Mouse (Mus musculus) CD4-positive, CD25-positive, alpha-beta regulatory T cell (primary cell): ENCODE results near the gene Znrf1. TPM values are rescaled to one million over a fixed set of nuclear protein-coding genes. Genes with fewer than 3 reads are reported as not detected.

Experiments used
- polyA plus RNA-seq: library from polyadenylated mRNA; unstranded; fragments of 100-300 nt; shearing (Covaris generic); gene quantifications from one replicate; pipeline ENCODE4 v1.2.1, GENCODE M21; 2017

Znrf1 gene
- polyA plus RNA-seq: 237 TPM

GRCm38 (mm10) chr8:111536031-111536977 is at the start of gene Znrf1:
TSS of gene Znrf1 (plus strand) at chr8:111536097.

GRCm38 (mm10) chr8:111521713-111522429 is 14.0 kb upstream of the Znrf1 start, which contains the start of gene Wdr59:
TSS of gene Wdr59 (minus strand) at chr8:111522092.

DNA sequence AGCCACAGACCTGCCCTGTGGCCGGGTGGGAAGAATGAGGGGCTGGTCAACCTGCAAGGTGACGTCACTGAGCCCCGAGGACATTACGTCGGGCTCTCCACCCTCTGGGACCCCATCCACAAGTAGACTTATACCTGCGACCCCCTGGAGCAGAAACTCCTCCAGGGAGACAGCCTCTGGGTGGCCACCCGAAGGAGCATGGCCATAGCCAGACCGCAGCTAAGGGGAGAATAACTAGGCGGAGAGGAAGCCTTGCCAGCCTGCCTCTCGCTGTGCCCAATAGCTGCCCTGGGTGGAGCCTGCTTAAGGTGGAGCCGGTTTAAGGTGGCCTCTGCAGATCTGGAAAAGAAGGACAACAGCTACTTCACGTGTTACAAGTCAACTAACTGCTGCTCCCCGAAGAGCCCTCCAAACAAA is 94.2 kb downstream of the Znrf1 start, which contains the start of gene Ldhd:
Gene Ldhd, minus strand, starts transcription at position 270 of the 417 bp plus-strand sequence.

DNA sequence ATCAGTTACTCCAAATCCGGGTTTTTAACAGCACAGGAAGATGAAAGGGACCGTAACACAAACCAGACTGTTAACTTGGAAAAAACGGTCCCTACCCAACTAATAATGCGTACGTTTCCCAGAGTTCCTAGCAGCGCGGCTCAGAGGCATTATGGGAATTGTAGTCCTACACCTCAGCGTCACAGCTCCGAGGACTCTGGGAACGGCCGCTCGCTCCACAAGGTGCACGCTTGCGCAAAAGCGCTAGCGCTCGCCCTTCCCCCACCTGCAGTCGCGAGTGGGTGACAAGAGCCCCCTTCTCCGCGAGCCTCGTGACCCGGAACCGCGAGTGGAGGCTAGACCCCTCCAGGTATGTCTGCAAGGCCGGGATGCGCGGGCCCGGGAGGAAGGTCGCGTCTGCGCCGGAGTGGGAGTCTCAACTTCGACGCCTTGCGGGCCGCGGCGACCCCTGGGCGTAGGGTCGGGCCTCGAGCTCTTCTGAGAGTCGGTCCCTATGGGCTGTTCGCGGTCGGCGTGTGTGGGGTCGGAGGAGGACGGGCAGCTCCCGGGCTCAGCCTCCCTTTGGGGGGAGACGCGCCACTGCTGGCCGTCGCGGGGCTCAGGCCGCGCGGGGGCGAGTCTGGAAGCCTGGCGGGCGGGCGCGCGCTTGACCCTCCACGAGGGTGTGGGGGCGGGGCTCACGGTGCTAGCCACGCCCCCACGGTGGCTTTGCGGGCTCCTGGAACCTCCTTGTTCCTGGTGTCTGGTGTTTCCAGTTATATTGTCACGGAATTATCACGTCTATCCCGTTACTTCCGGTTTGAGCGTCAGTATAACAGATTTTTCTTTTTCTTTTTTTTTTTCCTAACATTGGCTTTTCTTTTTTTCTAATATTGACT is 107.6 kb downstream of the Znrf1 start, which contains the start of gene Zfp1:
Gene Zfp1, plus strand, starts transcription at position 138 of the 878 bp plus-strand sequence.

Other genes with a start within 250 kb of the Znrf1 start
- 33.2 TPM for gene Rfwd3, start 235.9 kb upstream of the Znrf1 start, polyA plus RNA-seq
- 2.1 TPM for gene Mlkl, start 197.9 kb upstream of the Znrf1 start, polyA plus RNA-seq
- gene Fa2h, start 142.3 kb upstream of the Znrf1 start, polyA plus RNA-seq: not detected
- 6.6 TPM for gene Wdr59, start 14.0 kb upstream of the Znrf1 start, polyA plus RNA-seq
- gene Ldhd, start 94.3 kb downstream of the Znrf1 start, polyA plus RNA-seq: 2.7 TPM
- 43.1 TPM for gene Zfp1, start 107.3 kb downstream of the Znrf1 start, polyA plus RNA-seq
- not detected for gene Ctrb1, start 154.9 kb downstream of the Znrf1 start, polyA plus RNA-seq
- 0.32 TPM for gene Bcar1, start 207.7 kb downstream of the Znrf1 start, polyA plus RNA-seq